Mouse (Mus musculus) T-helper 2 cell (primary cell): ENCODE results near the gene Ldb1.
"Not testable (repeated sequence)": the region's sequence is repeated elsewhere in the genome, so short reads cannot be mapped to it uniquely, and the experiment has no call there.

Experiments
- in situ Hi-C: fragments of 300-600 bp; cut with MboI, MseI; formaldehyde crosslinking; loops from one replicate; pipeline ENCODE4 v1.15.1; 2025; ENCODE audit warnings: high pct_unique_total_duplicates

Gene Ldb1

DNA sequence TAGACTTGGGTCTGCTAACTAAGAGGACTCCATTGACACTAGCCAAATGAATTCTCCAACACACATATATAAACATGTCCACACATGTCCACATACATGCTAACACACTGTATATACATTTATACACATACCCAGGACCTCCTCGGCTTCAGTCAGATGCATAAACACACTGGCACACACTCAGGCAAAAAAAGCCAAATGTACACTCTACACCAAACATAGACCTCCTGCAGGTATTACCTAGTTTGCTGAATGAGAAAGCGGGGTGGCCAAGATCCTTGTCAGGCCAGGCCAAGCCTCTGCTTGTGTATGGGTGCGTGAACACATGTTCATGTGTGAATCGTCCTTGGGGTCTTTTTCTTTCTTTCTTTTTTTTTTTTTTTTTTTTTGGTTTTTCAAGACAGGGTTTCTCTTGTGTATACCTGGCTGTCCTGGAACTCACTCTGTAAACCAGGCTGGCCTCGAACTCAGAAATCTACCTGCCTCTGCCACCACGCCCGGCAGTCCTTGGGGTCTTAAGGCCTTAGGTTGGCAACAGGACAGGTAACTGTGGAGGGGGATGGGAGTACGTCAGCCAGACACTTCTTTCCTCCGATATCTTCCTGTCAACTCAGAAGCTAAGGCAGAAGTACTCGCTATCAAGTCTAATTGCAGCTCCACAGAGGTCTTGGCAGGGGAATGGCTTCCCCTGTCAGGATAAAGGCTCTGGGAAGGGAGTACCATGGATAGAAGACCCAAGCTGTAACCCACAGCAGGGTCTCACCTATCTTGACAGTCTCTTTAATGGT lies 14.6 kb downstream of the Ldb1 start:
- in situ Hi-C loops = loop anchor here (25.0 kb wide), 1 partner anchor 1743 kb away; the partner anchor contains the start of gene Scd2

GRCm38 (mm10) chr19:46029652-46030051 lies 15.4 kb downstream of the Ldb1 start:
- in situ Hi-C loops = loop anchor here (25.0 kb wide), 1 partner anchor 1742 kb away; the partner anchor contains the start of gene Scd2

DNA sequence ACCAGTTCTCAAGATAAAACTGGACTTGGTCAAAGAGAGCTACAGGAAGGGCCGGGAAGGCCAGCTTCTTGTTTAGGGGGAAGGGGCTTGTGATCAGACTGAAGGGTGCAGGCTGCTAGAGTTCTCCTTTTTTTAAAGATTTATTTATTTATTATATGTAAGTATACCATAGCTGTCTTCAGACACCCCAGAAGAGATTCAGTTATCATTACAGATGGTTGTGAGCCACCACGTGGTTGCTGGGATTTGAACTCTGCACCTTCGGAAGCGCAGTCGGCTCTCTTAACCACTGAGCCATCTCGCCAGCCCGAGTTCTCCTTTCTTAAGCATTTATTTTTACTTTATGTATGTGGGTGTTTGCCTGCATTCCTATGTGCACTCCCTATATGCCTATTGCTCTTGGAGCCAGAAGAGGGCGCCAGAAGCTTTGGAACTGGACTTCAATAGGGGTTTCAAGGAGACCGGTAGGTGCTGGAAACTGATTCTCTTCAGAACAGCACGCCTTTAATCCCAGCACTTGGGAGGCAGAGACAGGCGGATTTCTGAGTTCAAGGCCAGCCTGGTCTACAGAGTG lies 16.2 kb downstream of the Ldb1 start:
- in situ Hi-C loops = loop anchor here (25.0 kb wide), 1 partner anchor 1742 kb away; the partner anchor contains the start of gene Scd2

- in situ Hi-C loops = loop anchor here (25.0 kb wide), 1 partner anchor 1739 kb away; the partner anchor contains the start of gene Scd2
These were observed 18.4 kb downstream of the Ldb1 start for GRCm38 (mm10) chr19:46026567-46026966.

DNA sequence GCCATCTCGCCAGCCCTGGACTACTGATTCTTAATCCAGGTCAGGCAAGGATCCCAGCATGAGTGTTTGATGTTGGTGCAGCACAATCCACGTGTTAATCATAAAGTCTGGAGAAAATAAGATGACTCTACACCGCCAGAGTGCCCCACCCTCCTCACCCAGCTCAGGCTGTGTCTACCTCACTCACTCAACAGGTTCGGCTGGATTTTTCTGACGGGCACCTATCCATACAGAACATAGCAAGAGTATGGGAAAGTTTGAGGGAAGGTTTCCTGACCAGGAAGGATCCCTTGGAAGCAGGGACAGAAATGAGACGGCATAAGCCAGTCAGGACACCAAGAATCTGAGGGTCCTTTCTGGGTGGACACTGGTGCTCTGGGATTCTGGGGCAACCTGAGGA lies 20.1 kb downstream of the Ldb1 start:
- in situ Hi-C loops = loop anchor here (25.0 kb wide), 1 partner anchor 1738 kb away; the partner anchor contains the start of gene Scd2

GRCm38 (mm10) chr19:46016023-46016422 lies 29.0 kb downstream of the Ldb1 start:
- in situ Hi-C loops = loop anchor here (5.0 kb wide), 1 partner anchor 114 kb away; no protein-coding TSS in a partner anchor

GRCm38 (mm10) chr19:46014572-46015178 lies 30.3 kb downstream of the Ldb1 start:
- in situ Hi-C loops = loop anchor here (5.0 kb wide), 1 partner anchor 112 kb away; no protein-coding TSS in a partner anchor

DNA sequence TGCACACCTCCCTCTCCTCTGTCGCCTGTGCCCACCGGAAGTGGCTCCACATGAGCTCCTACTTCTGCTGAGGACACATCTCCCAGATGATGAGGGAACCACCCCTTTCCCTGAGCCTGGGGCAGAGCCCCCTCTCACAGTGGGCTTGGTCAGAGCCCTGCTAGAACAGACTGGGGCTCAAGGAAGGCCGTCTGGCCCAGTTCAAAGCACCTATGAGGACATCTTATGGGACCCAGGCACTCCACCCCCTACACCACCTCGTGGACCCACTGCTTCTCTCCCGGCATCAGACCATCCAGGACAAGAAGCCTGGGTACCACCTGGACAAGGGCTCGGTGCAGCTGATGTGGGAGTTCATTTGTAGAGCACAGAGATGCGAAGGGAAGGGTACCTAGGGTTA lies 39.3 kb downstream of the Ldb1 start:
- in situ Hi-C loops = no loop called here

- in situ Hi-C loops = loop anchor here (5.0 kb wide), 1 partner anchor 37 kb away; the partner anchor contains the start of gene Pprc1
These were observed 40.1 kb downstream of the Ldb1 start for GRCm38 (mm10) chr19:46004814-46005466.

- in situ Hi-C loops = loop anchor here (5.0 kb wide), 1 partner anchor 39 kb away; the partner anchor contains the start of gene Pprc1
These were observed 41.4 kb downstream of the Ldb1 start, which contains the start of gene Hps6 for GRCm38 (mm10) chr19:46003371-46004226. Gene Hps6, plus strand, starts transcription at chr19:46003508.

DNA sequence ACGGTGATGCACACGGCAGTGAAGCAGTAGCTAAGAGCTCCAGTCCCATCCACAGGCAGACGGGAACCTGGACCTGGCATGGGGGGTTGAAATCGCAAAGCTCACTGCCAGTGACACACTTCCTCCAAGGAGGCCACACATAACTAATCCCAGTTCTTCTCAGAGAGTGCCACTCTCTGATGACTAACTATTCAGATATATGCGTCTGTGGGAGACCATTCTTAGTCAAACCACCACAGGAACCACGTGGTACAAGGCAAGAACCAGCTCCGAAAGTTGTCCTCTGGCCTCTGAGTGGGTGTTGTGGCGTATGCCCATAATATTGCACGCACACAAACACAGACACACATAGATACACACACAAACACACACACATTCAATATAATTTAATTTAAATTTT lies 42.7 kb downstream of the Ldb1 start:
- in situ Hi-C loops = loop anchor here (5.0 kb wide), 1 partner anchor 40 kb away; the partner anchor contains the start of gene Pprc1

DNA sequence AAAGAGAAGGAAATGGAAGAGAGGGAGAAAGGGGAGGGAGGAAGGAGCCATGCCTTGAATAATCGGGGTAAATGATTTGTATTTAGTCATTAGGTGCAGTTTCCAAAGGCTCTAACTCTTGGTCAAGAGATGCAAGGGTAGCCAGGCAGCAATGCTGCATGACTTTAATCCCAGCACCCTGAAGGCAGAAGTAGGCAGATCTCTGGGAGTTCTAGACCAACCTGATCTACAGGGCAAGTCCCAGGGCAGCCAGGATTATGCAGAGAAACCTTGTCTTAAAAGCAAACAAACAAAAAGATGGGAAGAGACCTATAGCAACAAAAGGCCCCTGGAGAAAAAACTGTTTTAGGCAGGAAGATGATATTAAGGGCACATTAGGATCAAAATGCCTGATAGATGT lies 45.6 kb downstream of the Ldb1 start:
- in situ Hi-C loops = loop anchor here (5.0 kb wide), 1 partner anchor 212 kb away; no protein-coding TSS in a partner anchor

DNA sequence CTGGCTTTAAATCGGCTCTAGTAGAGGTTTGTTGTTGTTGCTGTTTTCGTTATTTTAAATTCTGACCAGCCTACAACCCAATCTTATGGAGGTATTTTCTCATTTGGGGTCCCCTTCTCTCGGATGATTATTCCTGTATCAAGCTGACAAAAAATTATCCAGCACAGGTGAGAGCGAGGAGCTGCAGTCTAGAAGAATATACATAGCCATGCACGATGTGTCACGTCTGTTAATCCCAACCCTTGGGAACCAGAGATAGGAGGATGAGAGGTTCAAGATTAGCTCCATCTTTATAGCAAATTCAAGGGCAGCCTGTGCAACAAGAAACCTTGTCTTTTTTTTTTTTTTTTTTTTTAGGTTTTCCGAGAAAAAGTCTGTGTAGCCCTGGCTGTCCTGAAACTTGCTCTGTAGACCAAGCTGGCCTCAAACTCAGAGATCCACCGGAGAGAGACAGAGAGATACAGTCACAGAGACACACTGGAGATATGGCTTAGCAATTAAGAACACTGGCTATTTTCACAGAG lies 46.3 kb downstream of the Ldb1 start:
- in situ Hi-C loops = loop anchor here (5.0 kb wide), 1 partner anchor 211 kb away; no protein-coding TSS in a partner anchor

DNA sequence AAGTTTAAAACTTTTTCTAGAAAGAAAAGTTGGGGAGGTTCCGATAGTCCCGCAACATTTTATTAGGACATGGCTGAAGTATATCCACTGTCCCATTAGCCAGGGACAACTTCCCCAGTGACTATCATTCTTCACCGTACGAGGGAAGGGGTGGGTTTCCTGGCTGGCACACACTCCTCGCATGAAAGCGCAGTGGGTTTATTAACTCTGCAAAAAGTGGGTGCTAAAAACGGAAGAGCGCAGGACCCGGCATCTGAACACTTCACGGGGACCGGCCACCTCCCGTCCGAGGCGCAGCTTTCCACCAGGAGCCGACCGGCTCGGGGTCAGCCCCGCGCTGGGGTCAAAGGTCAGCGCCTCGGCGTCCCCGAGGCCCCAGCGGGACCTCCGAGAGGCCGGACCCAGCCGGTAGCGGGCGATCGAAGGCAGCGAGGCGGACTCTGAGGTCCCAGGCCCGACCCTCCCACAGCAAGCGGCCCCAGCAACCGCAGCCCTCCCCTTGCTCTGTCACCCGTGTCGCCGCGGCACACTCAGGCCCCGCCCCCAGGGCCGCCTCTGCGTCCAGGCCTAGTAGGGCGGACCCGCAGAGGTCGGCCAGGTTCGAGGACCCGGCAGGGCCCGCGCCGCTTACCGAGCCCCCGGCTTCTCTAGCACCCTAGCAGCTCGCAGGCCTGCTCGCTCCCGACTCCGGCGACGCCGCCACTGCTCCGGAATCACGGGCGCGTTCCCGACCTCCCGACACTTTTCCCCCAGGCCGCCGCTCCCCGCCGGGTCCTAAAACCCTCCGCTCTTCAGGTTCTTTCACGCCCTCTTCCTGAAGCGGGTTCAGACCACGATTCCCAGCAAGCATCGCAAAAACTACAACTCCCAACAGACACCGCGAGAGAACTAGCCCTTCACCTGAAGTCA lies 47.0 kb downstream of the Ldb1 start, which contains the start of gene Armh3:
Gene Armh3, minus strand, starts transcription at position 704 of the 909 bp plus-strand sequence.
- in situ Hi-C loops = loop anchor here (5.0 kb wide), 1 partner anchor 211 kb away; no protein-coding TSS in a partner anchor

- in situ Hi-C loops = loop anchor here (5.0 kb wide), 1 partner anchor 210 kb away; no protein-coding TSS in a partner anchor
These were observed 47.6 kb downstream of the Ldb1 start for GRCm38 (mm10) chr19:45997365-45997764.

- in situ Hi-C loops = no loop called here
These were observed 50.9 kb downstream of the Ldb1 start for GRCm38 (mm10) chr19:45993981-45994737.

DNA sequence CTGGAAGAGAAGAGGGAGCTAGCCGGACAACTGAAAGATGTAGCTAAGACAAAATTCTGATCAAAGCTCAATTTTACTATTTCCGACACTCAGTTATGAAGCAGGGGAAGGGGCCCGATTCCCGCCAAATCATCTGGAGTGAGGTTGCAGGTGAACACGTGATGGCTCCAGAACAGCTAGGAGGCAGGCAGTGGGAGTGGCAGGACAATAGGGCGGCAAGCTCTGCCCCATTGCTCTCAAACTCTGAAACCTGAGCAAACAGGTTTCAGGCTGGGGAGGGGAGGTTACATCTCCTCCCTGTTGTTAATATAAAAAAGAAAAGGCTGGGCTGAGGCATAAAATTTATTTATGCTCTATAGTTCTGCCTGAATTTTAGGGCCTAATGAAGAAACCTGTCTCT lies 51.6 kb downstream of the Ldb1 start:
- in situ Hi-C loops = not testable (repeated sequence)

DNA sequence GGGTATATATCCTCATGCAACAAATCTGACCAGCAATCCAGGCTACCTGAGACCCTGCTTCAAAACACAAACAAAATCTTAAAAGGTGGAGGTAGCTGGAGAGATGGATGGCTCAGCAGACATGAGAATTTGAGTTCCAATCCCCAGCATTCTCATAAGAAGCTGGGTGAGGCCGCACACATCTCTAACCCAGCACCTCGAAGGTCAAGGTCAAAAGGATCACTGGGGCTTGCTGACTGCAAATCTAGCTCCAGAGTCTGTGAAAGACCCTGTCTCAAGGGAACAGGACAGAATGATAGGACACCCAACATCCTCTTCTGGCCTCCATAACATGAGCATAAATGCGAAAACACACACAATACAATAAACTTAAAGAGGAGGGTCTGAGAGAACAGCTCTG lies 53.8 kb downstream of the Ldb1 start:
- in situ Hi-C loops = no loop called here
